Mouse (Mus musculus) embryonic facial prominence, embryonic 12.5 days (tissue): ENCODE results near the gene Kcnq2. TPM values are rescaled to one million over a fixed set of nuclear protein-coding genes. Genes with fewer than 3 reads are reported as not detected.

Experiments used
- ATAC-seq: fragments of 200-750 bp; cut with Nextera tagmentation; 2 replicates; pipeline ENCODE4 v1.8.0; 2017; ENCODE audit not compliant: insufficient number of reproducible peaks, insufficient read depth, low FRiP score, low TSS enrichment
- H3K27ac ChIP-seq: fragments of 300-500 bp; sonication (generic); 2 replicates; pipeline ENCODE4 v1.5.1; 2016; ENCODE audit warnings: mild to moderate bottlenecking
- H3K27me3 ChIP-seq: fragments of 300-500 bp; sonication (generic); 2 replicates; pipeline ENCODE4 v1.6.1; 2016; ENCODE audit warnings: mild to moderate bottlenecking, moderate library complexity
- H3K36me3 ChIP-seq: fragments of 300-500 bp; sonication (generic); 2 replicates; pipeline ENCODE4 v1.6.1; 2016; ENCODE audit warnings: mild to moderate bottlenecking
- H3K4me1 ChIP-seq: fragments of 300-500 bp; sonication (generic); 2 replicates; pipeline ENCODE4 v1.6.1; 2016
- H3K4me2 ChIP-seq: fragments of 300-500 bp; sonication (generic); replicated peaks from 2 replicates; pipeline ENCODE4 v1.6.1; 2016; ENCODE audit warnings: mild to moderate bottlenecking, moderate library complexity
- H3K4me3 ChIP-seq: fragments of 300-500 bp; sonication (generic); 2 replicates; pipeline ENCODE4 v1.5.1; 2016; ENCODE audit warnings: mild to moderate bottlenecking
- H3K9ac ChIP-seq: fragments of 300-500 bp; sonication (generic); 2 replicates; pipeline ENCODE4 v1.6.1; 2016; ENCODE audit warnings: mild to moderate bottlenecking, moderate library complexity
- H3K9me3 ChIP-seq: fragments of 300-500 bp; sonication (generic); 2 replicates; pipeline ENCODE4 v1.6.1; 2016; ENCODE audit warnings: mild to moderate bottlenecking, moderate library complexity
- WGBS: fragments of 180-500 bp; shearing (Covaris S2); methylation state at CpG from one replicate; pipeline ENCODE4 v1.1.7; 2016; 5-methylcytosine and 5-hydroxymethylcytosine counted together
- polyA plus RNA-seq: library from polyadenylated mRNA; unstranded; fragments of >200 nt; fragmentation: Nextera tagmentation; extraction: Ambion mirVana; gene quantifications from 2 replicates; pipeline ENCODE4 v1.2.1, GENCODE M21; 2016

The Kcnq2 gene
- 2.8 and 4.9 TPM in 2 replicates for polyA plus RNA-seq

DNA sequence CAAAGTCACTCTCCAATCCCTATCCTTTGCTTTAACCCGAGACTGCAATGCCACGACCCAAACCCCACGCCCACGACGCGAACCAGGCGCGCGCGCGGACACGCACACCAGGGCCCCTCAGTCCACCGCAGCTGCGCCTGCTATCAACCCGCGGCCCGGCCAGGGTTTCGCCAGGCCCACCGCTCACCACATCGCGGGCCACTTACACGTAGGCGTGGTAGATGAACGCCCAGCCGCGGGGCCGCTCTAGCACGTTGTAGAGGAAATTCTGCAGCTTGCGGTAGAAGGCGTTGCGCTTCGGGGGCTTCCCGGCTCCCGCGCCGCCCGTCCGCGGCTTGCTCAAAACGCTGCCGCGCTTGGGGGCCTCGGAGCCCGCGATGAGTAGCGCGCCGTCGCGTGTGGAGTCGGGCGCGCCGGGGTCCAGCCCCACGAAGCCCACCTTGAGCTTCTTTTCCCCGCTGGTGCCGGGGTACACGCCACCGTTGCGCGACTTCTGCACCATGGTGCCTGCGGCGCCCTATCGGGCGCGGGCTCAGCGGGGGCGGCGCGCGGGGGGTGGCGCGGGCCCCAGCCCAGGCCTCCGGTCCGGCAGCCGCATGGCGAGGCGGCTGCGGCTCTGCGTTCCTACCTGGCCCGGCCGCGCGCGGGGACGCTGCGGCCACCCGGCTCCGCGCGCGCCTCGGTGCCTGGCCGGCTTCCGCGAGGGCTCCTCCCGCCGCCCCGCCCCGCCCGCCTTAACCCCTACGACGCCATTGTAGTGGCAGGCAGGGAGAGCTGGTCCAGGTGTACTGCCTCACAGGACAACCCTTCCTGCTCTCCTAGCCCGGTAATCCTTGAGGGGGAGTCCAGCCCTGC, at the start of gene Kcnq2:
TSS of gene Kcnq2 (minus strand) at position 710 of the 855 bp plus-strand sequence.
- Histone ChIP-seq H3K9ac (peak within 1 kb of the TSS; percentile 41), H3K27ac (no peak within 1 kb of the TSS; the same call in 1 of the 2 replicates), H3K36me3 (no peaks in the 10 kb centered on the region), H3K27me3 (peaks cover 56% of the 10 kb centered on the region), H3K4me2 (peak within 1 kb of the TSS; percentile 92), H3K9me3 (no peaks in the 10 kb centered on the region; the same call in 1 of the 2 replicates), H3K4me1 (peaks cover 11% of the 10 kb centered on the region; the same call in 1 of the 2 replicates), H3K4me3 (peak within 1 kb of the TSS; percentile 54)
- no peak for ATAC-seq
- WGBS: under 1% methylated on average over 103 of the region's 104 CpGs

DNA sequence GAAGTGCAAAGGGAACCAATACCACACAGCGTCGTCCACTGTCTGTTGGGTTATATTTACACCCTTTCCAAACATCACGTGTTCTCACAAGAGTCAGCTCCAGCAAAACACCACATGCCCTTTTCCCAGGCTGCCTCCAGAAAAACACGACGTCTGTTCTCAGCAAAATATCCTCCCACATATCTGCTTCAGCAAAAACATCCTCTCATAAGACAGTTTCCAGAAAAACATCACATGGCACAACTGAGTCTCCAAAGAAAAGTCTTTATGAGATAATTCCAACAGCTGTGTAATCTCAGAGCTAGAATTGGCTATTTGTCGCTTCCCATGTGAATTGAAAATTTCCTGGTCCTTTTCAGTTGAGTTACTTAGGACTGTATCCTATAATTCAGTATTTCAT, 45.8 kb upstream of the Kcnq2 start:
- WGBS: 86% methylated on average over 6 of the region's 6 CpGs
- ATAC-seq: no peak
- no peak overlapping the region for H3K9ac ChIP-seq
- no peak overlapping the region for H3K27ac ChIP-seq
- H3K4me1 ChIP-seq: no peaks in the 10 kb centered on the region
- no peak overlapping the region for H3K4me3 ChIP-seq
- H3K9me3 ChIP-seq: no peaks in the 10 kb centered on the region
- no peak overlapping the region for H3K4me2 ChIP-seq
- no peaks in the 10 kb centered on the region for H3K36me3 ChIP-seq
- H3K27me3 ChIP-seq: no peaks in the 10 kb centered on the region; the same call in 1 of the 2 replicates

DNA sequence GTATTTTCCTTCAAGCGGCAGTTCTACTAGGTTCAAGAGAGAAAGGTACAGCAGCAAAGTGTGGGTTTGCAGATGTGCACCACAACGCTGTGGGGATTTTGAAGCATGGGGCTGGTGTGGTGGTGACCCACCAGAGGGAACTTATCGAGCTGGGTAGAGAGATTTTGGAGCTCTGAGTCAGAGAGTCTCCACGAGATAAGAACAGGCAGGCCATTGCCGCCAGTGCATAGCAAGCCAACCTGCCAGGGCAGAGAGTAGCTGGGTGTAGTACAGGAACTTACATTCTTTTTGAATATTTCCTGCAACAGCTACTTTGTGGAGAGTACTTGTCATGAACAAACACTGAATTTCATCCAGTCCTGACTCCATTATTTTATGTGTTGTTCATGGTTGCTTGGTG, 43.4 kb upstream of the Kcnq2 start:
- no peak for ATAC-seq
- Histone ChIP-seq H3K27me3 (no peaks in the 10 kb centered on the region; the same call in 1 of the 2 replicates), H3K27ac (no peak overlapping the region), H3K4me2 (no peak overlapping the region), H3K9ac (no peak overlapping the region), H3K4me1 (no peaks in the 10 kb centered on the region), H3K4me3 (no peak overlapping the region), H3K36me3 (no peaks in the 10 kb centered on the region), H3K9me3 (no peaks in the 10 kb centered on the region)
- WGBS: 88% methylated on average over 5 of the region's 5 CpGs

DNA sequence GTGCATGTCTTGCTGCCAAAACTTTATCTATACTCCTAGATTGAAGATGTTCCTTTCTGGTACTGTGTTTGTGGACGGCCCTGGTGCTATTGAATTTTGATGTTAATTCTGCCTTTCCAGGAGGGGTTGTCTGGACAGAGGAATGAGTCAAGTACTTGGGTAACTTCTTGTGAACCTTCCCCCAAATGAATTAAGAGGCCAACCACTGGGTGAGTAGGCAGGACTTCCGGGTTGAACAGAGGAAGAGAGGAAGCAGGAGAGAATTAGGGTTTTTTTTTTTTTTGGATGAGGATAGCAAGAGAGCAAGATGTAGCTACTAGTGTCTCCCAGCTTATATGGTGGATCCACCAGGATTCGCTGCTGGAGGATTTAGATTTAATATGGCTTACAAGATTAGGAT, 42.9 kb upstream of the Kcnq2 start:
- ATAC-seq: no peak
- H3K4me3 ChIP-seq: no peak overlapping the region
- no peaks in the 10 kb centered on the region for H3K9me3 ChIP-seq
- WGBS: 81% methylated on average over 3 of the region's 3 CpGs
- no peaks in the 10 kb centered on the region for H3K36me3 ChIP-seq
- H3K4me1 ChIP-seq: no peaks in the 10 kb centered on the region
- no peak overlapping the region for H3K9ac ChIP-seq
- H3K27ac ChIP-seq: no peak overlapping the region
- H3K27me3 ChIP-seq: no peaks in the 10 kb centered on the region; the same call in 1 of the 2 replicates
- H3K4me2 ChIP-seq: no peak overlapping the region

DNA sequence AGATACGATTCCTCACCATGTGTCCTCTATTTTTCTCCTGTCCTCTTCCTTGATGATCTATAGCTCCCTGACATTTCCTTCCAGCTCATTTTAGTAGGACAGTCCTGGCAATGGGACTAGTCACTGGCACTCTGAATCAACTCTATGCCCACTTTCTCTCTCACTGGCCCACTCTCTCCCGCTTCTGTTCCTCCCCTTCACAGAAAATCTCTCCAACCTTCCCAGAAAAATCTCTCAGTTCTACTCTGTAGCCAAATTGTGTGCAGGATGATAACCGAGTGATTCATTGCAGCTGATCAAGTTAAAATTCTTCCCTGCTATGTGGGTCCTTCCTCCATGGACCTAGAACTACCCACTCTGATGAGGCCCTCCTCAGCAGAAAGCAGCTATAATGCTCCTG, 39.5 kb upstream of the Kcnq2 start:
- Histone ChIP-seq H3K4me1 (no peaks in the 10 kb centered on the region), H3K27ac (no peak overlapping the region), H3K9me3 (no peaks in the 10 kb centered on the region), H3K36me3 (no peaks in the 10 kb centered on the region), H3K9ac (no peak overlapping the region), H3K27me3 (no peaks in the 10 kb centered on the region), H3K4me3 (no peak overlapping the region), H3K4me2 (no peak overlapping the region)
- no peak for ATAC-seq
- 90% methylated on average over 3 of the region's 3 CpGs for WGBS

DNA sequence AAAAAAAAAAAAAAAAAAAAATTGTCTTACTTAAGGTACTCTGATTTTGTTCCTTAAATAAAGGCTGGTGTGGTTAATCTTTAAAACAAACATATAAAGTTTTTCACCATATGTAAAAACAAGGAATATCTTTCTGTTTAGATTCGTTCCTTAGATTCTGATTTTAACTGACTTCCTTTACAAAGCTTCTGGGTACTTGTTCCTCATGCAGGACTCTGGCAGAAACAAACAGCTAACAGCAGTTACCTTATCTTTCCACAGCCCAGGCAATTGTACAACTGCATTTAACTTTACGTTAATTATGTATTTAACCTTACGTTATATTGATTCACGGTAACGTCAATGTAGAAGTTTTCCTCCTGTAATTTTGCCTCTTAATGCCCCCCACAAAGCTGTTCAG, 31.4 kb upstream of the Kcnq2 start:
- 69% methylated on average over 5 of the region's 5 CpGs for WGBS
- ATAC-seq: no peak

DNA sequence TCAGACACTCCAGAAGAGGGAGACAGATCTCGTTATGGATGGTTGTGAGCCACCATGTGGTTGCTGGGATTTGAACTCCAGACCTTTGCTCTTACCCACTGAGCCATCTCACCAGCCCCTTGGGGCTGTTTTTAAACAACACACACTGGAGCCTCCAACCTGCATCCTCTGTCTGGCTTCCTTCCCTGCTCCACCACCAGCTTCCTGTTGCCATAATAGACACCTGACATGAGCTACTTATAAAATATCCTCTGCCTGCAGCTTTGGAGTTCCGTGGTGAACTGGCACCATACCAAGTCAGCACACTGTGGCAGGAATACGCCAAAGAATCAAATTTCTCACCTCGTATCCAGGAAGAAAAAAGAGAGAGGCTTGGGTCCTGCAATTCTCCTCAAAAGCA, 25.7 kb upstream of the Kcnq2 start:
- WGBS: 64% methylated on average over 4 of the region's 4 CpGs
- H3K9me3 ChIP-seq: no peaks in the 10 kb centered on the region
- H3K4me2 ChIP-seq: no peak overlapping the region
- no peak overlapping the region for H3K27ac ChIP-seq
- H3K9ac ChIP-seq: no peak overlapping the region
- H3K4me3 ChIP-seq: no peak overlapping the region
- peaks cover 29% of the 10 kb centered on the region for H3K27me3 ChIP-seq
- peaks cover 6% of the 10 kb centered on the region; the same call in 1 of the 2 replicates for H3K4me1 ChIP-seq
- no peaks in the 10 kb centered on the region for H3K36me3 ChIP-seq
- ATAC-seq: no peak

More for the DNA sequence above, 31.4 kb upstream of the Kcnq2 start:
- Histone ChIP-seq H3K4me2 (no peak overlapping the region), H3K4me3 (no peak overlapping the region), H3K27ac (no peak overlapping the region), H3K36me3 (no peaks in the 10 kb centered on the region), H3K4me1 (no peaks in the 10 kb centered on the region), H3K27me3 (0 out of 2 replicates have a peak, but pooled peaks cover 3% of the 10 kb centered on the region), H3K9ac (no peak overlapping the region), H3K9me3 (no peaks in the 10 kb centered on the region)

DNA sequence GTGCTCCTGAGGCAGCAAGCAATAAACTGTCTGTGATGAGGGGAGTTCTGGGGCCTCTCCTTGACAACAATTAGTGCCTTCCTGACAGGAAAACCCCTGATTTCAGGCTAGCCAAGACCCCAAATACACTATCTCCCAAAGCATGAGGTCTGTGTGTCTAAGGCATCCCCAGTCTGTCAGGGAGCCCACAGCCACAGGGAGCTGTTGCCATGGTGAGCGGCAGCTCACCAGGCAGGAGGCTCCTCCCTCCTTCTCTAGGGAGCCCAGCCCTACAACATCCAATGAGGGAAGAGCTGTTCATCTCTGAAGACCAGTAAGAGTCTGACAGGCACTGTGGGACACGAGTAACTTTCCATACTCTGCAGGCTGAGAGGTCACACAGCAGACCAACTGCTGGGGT, 24.7 kb upstream of the Kcnq2 start:
- Histone ChIP-seq H3K4me2 (no peak overlapping the region), H3K27me3 (peaks cover 40% of the 10 kb centered on the region), H3K9ac (no peak overlapping the region), H3K4me3 (no peak overlapping the region), H3K9me3 (no peaks in the 10 kb centered on the region), H3K36me3 (no peaks in the 10 kb centered on the region), H3K27ac (no peak overlapping the region), H3K4me1 (peaks cover 6% of the 10 kb centered on the region; the same call in 1 of the 2 replicates)
- 0 out of 2 replicates have a peak, but pooled peaks have one; percentile 31 for ATAC-seq
- 3% methylated on average over 2 of the region's 2 CpGs for WGBS

DNA sequence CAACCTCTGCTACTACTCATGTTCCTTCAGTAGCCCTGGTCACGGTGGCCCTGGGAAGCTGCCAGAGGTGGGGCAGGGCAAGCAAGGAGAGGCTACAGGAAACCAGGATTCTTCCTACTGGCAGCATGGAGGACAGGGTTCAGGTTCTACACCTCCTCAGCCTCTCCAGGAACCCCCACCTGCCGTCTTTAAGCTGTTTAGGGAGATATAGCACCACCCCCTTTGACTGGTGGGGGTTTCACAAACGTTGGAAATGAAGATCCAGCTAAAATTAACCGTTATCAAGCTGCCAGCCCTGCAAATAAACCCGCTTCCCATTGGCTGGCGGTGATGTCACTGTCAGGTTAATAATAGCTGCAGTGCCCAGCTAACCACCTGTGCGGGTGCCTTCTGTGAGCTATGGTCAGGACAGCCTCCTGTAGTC, 24.0 kb upstream of the Kcnq2 start:
- ATAC-seq: no peak
- Histone ChIP-seq H3K4me2 (no peak overlapping the region), H3K4me3 (no peak overlapping the region), H3K27me3 (peaks cover 46% of the 10 kb centered on the region), H3K36me3 (no peaks in the 10 kb centered on the region), H3K9me3 (no peaks in the 10 kb centered on the region), H3K9ac (no peak overlapping the region), H3K27ac (no peak overlapping the region), H3K4me1 (peaks cover 6% of the 10 kb centered on the region; the same call in 1 of the 2 replicates)
- WGBS: 52% methylated on average over 7 of the region's 7 CpGs

DNA sequence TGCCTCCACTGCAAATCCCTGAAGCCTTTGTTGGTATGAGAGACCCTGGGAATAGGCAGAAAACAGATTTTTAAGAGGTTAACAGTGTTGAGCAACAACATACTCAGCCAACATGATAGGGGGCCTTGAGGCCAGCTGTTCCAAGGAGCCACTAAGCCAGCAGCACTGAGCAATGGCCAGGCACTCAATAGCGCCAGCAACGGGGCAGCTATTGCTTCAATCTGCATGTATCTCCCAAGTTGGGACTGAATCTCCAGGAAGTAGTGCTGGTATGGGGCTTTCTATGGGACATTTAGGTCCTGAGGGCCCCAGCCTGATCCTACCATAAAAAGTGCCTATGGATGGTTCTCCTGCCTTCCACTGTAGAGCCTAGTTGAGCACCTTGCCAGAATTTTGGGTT, 23.4 kb upstream of the Kcnq2 start:
- no peak overlapping the region for H3K27ac ChIP-seq
- H3K4me1 ChIP-seq: peaks cover 6% of the 10 kb centered on the region; the same call in 1 of the 2 replicates
- 86% methylated on average over 2 of the region's 2 CpGs for WGBS
- H3K36me3 ChIP-seq: no peaks in the 10 kb centered on the region
- no peak overlapping the region for H3K9ac ChIP-seq
- no peak overlapping the region for H3K4me2 ChIP-seq
- no peak for ATAC-seq
- H3K4me3 ChIP-seq: no peak overlapping the region
- H3K27me3 ChIP-seq: peaks cover 46% of the 10 kb centered on the region
- no peaks in the 10 kb centered on the region for H3K9me3 ChIP-seq

DNA sequence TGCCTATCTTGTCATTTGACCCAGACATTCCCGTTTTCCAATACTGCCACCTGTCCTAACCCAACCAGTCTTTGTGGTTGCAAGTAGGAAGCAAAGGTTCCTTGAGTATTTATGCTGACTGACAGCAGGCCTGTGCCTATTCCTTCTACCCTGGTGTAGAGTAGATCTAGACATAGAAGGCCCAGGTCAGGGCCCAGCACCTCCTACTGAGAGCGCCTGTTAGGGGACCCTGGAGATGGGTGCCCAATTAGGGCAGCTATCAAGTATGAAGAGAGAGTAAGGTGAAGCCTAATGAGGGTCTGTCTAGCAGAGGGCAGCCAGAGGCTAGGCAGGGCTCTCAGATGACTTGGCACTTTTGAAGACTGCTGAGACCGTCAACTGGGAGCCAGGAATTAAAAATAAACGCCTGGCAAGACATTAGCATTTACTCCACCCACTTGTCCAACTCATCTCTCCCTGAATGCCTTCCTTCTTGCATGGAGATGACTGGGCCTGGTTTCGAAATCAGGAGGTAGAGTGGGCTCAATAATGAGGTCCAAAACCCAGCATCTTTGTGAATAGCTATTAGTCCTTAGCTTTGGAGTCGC, 22.7 kb upstream of the Kcnq2 start:
- Histone ChIP-seq H3K4me2 (no peak overlapping the region), H3K4me1 (peaks cover 6% of the 10 kb centered on the region; the same call in 1 of the 2 replicates), H3K27me3 (peaks cover 46% of the 10 kb centered on the region), H3K9me3 (no peaks in the 10 kb centered on the region), H3K36me3 (no peaks in the 10 kb centered on the region), H3K4me3 (no peak overlapping the region), H3K27ac (no peak overlapping the region), H3K9ac (no peak overlapping the region)
- no peak for ATAC-seq
- WGBS: 68% methylated on average over 6 of the region's 6 CpGs

DNA sequence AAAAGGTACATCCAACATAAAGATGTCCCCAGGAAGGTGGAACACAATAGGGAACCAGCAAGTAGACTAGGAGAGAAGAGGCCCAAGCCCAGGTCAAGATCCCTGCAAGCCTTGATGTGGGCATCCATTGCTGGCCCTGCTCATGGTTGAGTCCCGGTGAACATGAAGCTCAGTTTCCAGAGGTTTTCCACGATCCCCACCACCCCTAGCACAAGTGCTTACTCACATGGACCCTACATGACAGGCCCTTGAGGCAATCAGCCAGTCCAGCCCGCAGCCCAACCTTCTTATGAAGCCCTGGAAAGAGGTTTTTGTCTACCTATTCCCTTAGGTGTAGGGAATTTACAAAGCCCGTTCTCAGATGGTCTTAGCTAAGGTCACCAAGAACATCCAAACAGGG, 22.1 kb upstream of the Kcnq2 start:
- Histone ChIP-seq H3K9me3 (no peaks in the 10 kb centered on the region), H3K4me3 (peak overlapping the region; percentile 28; the same call in 1 of the 2 replicates), H3K4me2 (no peak overlapping the region; the same call in 1 of the 2 replicates), H3K9ac (no peak overlapping the region), H3K4me1 (peaks cover 6% of the 10 kb centered on the region; the same call in 1 of the 2 replicates), H3K27me3 (peaks cover 46% of the 10 kb centered on the region), H3K27ac (no peak overlapping the region), H3K36me3 (no peaks in the 10 kb centered on the region)
- no peak for ATAC-seq
- WGBS: 80% methylated on average over 4 of the region's 4 CpGs
